Mouse (Mus musculus): ENCODE results near the gene Hdac7.

Hdac7 gene

GRCm38 (mm10) chr15:97831987-97832640 is 12.2 kb downstream of the Hdac7 start:
- no peak for DNase-seq (ENCODE audit: low spot score)

GRCm38 (mm10) chr15:97831242-97831986 is 12.9 kb downstream of the Hdac7 start:
- DNase-seq (ENCODE audit: low spot score), result peak; percentile 30

GRCm38 (mm10) chr15:97830788-97831241 is 13.5 kb downstream of the Hdac7 start:
- no peak for DNase-seq (ENCODE audit: low spot score)

GRCm38 (mm10) chr15:97830253-97830787 is 14.0 kb downstream of the Hdac7 start:
- no peak for DNase-seq (ENCODE audit: low spot score)

- DNase-seq (ENCODE audit: low spot score), result no peak
Observed at GRCm38 (mm10) chr15:97829432-97829831, 14.9 kb downstream of the Hdac7 start.

GRCm38 (mm10) chr15:97828901-97829338 is 15.4 kb downstream of the Hdac7 start:
- DNase-seq (ENCODE audit: low spot score), result no peak

GRCm38 (mm10) chr15:97828221-97828842 is 16.0 kb downstream of the Hdac7 start:
- no peak for DNase-seq (ENCODE audit: low spot score)

- no peak for DNase-seq (ENCODE audit: low spot score)
Observed at GRCm38 (mm10) chr15:97827401-97827800, 16.9 kb downstream of the Hdac7 start.

GRCm38 (mm10) chr15:97826588-97827261 is 17.6 kb downstream of the Hdac7 start:
- no peak for DNase-seq (ENCODE audit: low spot score)

GRCm38 (mm10) chr15:97825941-97826587 is 18.2 kb downstream of the Hdac7 start:
- DNase-seq (ENCODE audit: low spot score), result no peak

GRCm38 (mm10) chr15:97825071-97825940 is 19.0 kb downstream of the Hdac7 start:
- peak; percentile 77 for DNase-seq (ENCODE audit: low spot score)

GRCm38 (mm10) chr15:97824042-97824441 is 20.3 kb downstream of the Hdac7 start:
- no peak for DNase-seq (ENCODE audit: low spot score)

GRCm38 (mm10) chr15:97823479-97823878 is 20.8 kb downstream of the Hdac7 start:
- no peak for DNase-seq (ENCODE audit: low spot score)

- DNase-seq (ENCODE audit: low spot score), result no peak
Observed at GRCm38 (mm10) chr15:97822545-97823228, 21.6 kb downstream of the Hdac7 start.

GRCm38 (mm10) chr15:97821983-97822363 is 22.3 kb downstream of the Hdac7 start:
- no peak for DNase-seq (ENCODE audit: low spot score)

GRCm38 (mm10) chr15:97821321-97821982 is 22.9 kb downstream of the Hdac7 start:
- no peak for DNase-seq (ENCODE audit: low spot score)

- no peak for DNase-seq (ENCODE audit: low spot score)
Observed at GRCm38 (mm10) chr15:97819937-97820336, 24.4 kb downstream of the Hdac7 start.

GRCm38 (mm10) chr15:97816199-97816994 is 27.9 kb downstream of the Hdac7 start:
- DNase-seq (ENCODE audit: low spot score), result no peak

GRCm38 (mm10) chr15:97815254-97815653 is 29.0 kb downstream of the Hdac7 start:
- no peak for DNase-seq (ENCODE audit: low spot score)
